In the genomic region with DNA sequence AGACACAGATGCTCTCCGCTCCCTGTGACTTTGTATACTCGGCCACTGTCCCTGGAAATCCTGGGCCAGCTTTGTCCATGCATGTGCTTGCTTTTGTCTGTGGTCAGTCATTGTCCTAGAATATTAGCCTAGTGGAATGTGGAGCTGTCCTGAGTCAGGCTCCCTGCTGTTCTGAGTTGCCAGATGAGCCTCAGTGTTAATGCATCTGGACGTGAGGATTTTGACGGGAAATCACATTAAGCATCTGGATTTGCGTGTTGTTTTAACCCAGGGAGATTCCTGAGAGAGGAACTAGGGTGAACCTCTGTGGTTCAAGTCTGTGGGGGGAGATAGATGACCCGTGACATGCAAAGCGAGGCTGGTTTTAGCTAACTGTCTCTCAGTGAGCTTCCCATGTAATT, we compare ENCODE assay signal across 18 mouse cellular contexts. TPM values are rescaled to one million over a fixed set of nuclear protein-coding genes. Genes with fewer than 3 reads are reported as not detected.
DNase-seq lines count a peak whose midpoint lies in the region; ATAC-seq and TF ChIP-seq lines count a peak whose summit lies in the region.
"Had no signal": no experiment of that assay in that cellular context is flagged by ENCODE, and none has a peak within 500 bp of the region (broad histone marks: within the 10 kb centered on the region; RNA-seq: fewer than 3 reads in every experiment).

No protein-coding gene starts in this region.

- H3K4me3 ChIP-seq in gastrocnemius, adult 2 months, result no peak overlapping the region
- H3K4me3 ChIP-seq: erythroblast, embryonic 14.5 days; midbrain, embryonic 13.5 days; neural tube, embryonic 12.5 days had no signal

- no peak for ATAC-seq in granulocyte monocyte progenitor cell, adult 5-6 weeks (replicated peaks; ENCODE audit: poor library complexity, severe bottlenecking)
- ATAC-seq: forebrain, embryonic 16.5 days; inflammation-experienced regulatory T-cells, adult 6 months; midbrain, embryonic 13.5 days had no signal

- peak overlapping the region; percentile 75 for H3K27ac ChIP-seq in gastrocnemius, adult 2 months
- H3K27ac ChIP-seq: midbrain, embryonic 13.5 days; neural tube, embryonic 12.5 days; stomach, postnatal 0 days had no signal

- TF ChIP-seq CTCF in gastrocnemius, adult 2 months (IDR thresholded peaks at IDR 0.05), result no peak

- DNase-seq in gastrocnemius, adult 2 months, result no peak
- DNase-seq in gastrocnemius, postnatal 10 days, result no peak
- peak; percentile 51 to 55 for DNase-seq in spleen, postnatal 36 days (ENCODE audit: low spot score in 2 of 2)
- DNase-seq in spleen, postnatal 10 days (ENCODE audit: low spot score in 2 of 2), result no peak
- DNase-seq in mesoderm, embryonic 11.5 days (ENCODE audit: low read depth, low spot score), result peak; percentile 70
- no peak for DNase-seq in thymus, postnatal 36 days
- DNase-seq: adrenal gland, postnatal 36 days; cerebellum, adult 8-10 months; lung, adult 18-20 months; lung, postnatal 36 days; thymus, postnatal 14 days had no signal

- intact Hi-C loops in gastrocnemius, adult 2 months (cut with DNase I), result loop anchor here (2.0 kb wide), 1 partner anchor 20 kb away; no protein-coding TSS in a partner anchor

RNA-seq across cellular contexts. Expression of a gene that starts 47.0 kb away (rescaled TPM):
- total RNA-seq in gastrocnemius, adult 2 months (2021), result 10 to 100 TPM; 37.3 to 49.2 TPM
- total RNA-seq in gastrocnemius, postnatal 10 days (2021), result 100 to 1,000 TPM; 211 to 238 TPM
- total RNA-seq in granulocyte monocyte progenitor cell, adult 5-6 weeks (2014; fragmentation: Nextera tagmentation), result not detected in 2 replicates
- not detected in 2 replicates for total RNA-seq in granulocyte monocyte progenitor cell, adult 5-6 weeks (2017)

Comparison
In these comparisons a context has a peak if more than half of its experiments do, and no peak if none do; other contexts are left out.
1. DNase-seq: peak in spleen, postnatal 36 days (2 of 2) and mesoderm, embryonic 11.5 days (single experiment); none in gastrocnemius, adult 2 months (single experiment), gastrocnemius, postnatal 10 days (single experiment), spleen, postnatal 10 days (0 of 2) and thymus, postnatal 36 days (0 of 2).
2. RNA of a gene that starts 47.0 kb away (total RNA-seq): 211 to 238 TPM in gastrocnemius, postnatal 10 days and 37.3 to 49.2 TPM in gastrocnemius, adult 2 months; not detected in granulocyte monocyte progenitor cell, adult 5-6 weeks; every median in the first group is over 10 times any median in the second.